Mouse (Mus musculus) kidney, postnatal 4 days (tissue): Measurements from ENCODE around the gene Itga3.
"Not testable (repeated sequence)": the region's sequence is repeated elsewhere in the genome, so short reads cannot be mapped to it uniquely, and the experiment has no call there.

Experiments
- DNase-seq, 2 experiments: peaks; one replicate each; pipeline ENCODE4 v3.0.0; 2021; ENCODE audit warnings: mixed read lengths in 2 of 2

Gene Itga3

GRCm38 (mm10) chr11:95026090-95026542, 50.5 kb downstream of the Itga3 start:
- DNase-seq, result no peak

GRCm38 (mm10) chr11:95025227-95026012, 51.2 kb downstream of the Itga3 start:
- no peak for DNase-seq

- DNase-seq, result peak; percentile 58 to 72
Measured at GRCm38 (mm10) chr11:95024439-95025184, 52.0 kb downstream of the Itga3 start.

DNA sequence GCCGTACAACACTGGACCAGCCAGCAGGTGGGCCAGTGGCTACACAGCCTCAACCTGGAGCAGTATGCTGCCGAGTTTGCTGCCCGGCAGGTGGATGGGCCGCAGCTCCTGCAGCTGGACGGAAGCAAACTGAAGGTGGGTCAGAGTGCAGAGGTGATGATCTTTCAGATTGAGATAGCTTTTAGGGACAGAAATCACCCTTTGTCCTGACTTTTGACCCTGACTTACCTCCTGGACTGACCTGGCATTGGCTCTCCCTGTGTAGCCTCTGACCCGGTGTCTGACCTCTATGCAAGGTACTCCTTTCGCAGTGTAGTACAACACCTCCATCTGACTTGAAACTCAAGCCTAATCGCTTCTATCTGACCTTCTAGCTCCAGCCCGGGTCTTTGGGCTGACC, 53.1 kb downstream of the Itga3 start:
- DNase-seq, result no peak

- no peak for DNase-seq
Measured at GRCm38 (mm10) chr11:95022237-95022992, 54.2 kb downstream of the Itga3 start.

DNA sequence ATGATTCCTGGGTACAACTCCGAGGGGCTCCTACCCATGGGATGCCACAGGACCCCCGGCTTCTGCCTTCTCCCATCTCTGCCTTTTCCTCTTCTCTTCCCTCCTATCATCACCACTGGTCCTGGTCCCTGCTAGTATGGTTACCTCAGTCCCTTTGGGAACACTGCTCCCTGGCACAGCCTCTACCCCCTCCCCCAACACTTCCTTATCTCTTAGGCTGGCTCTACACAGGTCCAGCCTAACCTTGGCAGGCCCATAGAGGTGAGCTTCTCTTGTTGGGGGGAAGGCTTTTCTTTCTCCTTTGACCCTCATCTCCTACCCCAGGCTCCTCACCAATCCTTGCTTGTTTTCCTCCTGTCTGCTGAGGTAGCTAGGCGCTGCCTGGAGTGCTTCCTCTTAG, 61.1 kb downstream of the Itga3 start:
- DNase-seq, result no peak

DNA sequence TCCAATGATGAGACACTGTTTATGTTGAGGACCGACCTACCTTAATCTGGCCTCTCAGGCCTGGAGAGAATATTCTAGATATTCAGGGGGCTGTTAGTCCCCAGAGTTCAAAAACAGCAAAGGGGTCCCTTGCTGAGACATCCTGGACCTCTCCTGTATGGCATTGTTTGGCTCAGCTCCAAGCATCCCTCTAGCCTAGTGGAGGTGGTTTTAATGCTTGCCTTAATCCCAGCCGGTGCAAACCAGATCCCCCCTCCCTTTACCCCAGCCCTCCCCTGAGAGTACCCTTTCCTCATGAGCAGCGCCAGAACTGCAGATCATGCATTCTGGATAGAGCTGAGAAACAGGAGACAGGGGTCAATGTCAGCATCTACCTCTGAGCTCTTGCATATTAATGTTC, 64.1 kb downstream of the Itga3 start:
- DNase-seq, result no peak

GRCm38 (mm10) chr11:95012075-95012474, 64.5 kb downstream of the Itga3 start:
- DNase-seq, result no peak

DNA sequence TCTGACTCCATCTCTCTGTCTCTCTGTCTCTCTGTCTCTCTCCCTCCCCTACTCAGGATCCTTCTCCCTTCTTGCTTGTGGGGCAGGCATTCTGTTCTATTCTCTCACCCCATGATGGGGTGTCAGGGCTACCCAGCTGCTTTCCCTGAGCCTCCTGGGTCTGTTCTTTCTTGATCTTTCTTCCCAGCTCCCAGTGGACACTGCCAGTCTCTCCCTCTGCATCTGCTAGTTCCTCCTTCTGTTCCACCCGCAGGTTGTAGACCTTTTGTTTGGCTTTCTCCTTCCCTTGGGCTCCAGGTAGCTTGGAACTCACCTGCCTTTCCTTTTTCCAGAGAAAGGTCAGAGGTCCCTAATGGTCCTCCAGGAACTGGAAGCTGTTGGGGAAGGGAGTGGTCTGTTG, 65.2 kb downstream of the Itga3 start:
- DNase-seq, result no peak

DNA sequence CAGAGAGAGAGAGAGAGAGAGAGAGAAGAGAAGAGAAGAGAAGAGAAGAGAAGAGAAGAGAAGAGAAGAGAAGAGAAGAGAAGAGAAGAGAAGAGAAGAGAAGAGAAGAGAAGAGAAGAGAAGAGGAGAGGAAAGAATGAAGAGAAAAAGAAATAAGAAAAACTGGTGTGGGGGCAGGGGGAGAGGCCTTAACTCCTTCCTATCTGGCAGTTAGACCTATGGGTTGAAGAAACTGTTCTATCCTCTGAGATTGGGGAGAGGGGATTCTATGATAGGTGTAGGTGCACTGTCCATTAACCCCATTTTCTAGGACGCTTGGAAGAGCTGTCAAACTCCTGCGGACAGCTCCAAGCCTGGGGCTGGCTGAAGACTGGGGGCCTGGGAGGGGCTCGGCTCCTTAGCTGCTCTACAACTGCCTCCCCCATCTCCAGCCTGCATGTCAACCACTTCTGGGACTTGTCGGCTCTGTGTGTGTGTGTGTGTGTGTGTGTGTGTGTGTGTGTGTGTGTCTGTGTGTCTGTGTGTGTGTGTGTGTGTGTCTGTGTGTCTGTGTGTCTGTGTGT, 65.7 kb downstream of the Itga3 start:
- not testable (repeated sequence) for DNase-seq

DNA sequence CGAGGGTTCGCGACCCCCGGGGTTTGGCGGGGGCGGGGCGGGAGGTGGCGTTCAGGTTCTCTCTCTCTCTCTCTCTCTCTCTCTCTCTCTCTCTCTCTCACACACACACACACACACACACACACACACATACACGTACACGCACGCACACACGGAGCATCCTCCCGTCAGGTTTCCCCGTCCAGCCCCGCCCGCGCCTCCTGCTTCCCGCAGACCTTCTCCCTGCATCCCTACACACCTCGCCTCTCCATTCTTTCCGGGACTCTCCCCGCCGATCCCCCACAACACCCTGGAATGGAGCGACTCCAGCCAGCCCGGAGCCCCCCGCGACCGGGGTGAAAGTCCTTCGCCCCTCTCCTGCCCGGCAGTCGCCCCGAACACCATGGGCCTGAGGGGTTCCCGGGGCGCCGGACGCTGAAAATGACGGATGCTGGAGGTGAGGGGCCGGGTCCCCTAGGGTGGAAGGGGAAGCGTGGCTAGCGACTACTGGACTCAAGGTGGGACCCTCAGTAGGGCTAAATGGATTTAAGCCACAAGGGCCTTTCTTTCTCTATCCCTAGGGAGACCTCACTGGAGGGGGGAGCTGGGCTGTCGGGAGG, 66.4 kb downstream of the Itga3 start:
- DNase-seq, result peak; percentile 60 to 69

- DNase-seq, result peak; percentile 84 to 90
Measured at GRCm38 (mm10) chr11:95009629-95010014, 67.0 kb downstream of the Itga3 start, which contains the start of gene Samd14. TSS of gene Samd14 (plus strand) at chr11:95009879.

GRCm38 (mm10) chr11:95008661-95009628, 67.7 kb downstream of the Itga3 start:
- peak; percentile 52 to 66 for DNase-seq

DNA sequence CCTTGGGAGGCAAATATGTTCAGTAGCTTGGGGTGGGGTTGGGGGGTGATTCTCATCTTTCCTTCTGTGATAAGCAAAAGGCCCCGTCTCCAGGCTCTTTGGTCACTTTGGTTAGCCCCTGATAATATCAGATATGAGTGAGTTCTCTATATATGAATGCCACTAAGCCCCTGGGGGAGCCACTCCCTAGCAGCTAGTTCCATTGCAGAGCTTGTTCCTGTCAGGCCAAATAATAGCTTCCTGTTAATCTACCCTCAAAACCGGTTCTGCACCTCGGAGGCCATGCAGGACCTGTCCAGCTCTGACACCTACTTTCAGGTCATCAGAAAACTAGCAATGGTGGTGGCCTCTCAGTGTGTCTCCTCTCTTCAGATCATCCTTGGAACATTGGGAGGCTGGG, 69.2 kb downstream of the Itga3 start:
- DNase-seq, result no peak

GRCm38 (mm10) chr11:95006525-95007219, 69.9 kb downstream of the Itga3 start:
- peak; percentile 91 to 93 for DNase-seq

- DNase-seq, result no peak
Measured at GRCm38 (mm10) chr11:95006038-95006437, 70.6 kb downstream of the Itga3 start.

DNA sequence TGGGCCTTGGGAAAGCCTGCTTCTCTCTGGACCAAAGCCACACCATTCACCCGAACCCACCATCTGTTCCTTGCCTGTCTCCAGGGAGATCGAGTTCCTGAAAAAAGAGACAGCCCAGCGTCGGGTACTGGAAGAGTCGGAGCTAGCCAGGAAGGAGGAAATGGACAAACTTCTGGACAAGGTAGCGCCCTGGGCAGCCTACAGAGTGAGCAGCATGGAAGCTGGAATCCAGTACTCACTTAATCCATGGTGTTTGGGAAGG, 71.7 kb downstream of the Itga3 start:
- no peak for DNase-seq

DNA sequence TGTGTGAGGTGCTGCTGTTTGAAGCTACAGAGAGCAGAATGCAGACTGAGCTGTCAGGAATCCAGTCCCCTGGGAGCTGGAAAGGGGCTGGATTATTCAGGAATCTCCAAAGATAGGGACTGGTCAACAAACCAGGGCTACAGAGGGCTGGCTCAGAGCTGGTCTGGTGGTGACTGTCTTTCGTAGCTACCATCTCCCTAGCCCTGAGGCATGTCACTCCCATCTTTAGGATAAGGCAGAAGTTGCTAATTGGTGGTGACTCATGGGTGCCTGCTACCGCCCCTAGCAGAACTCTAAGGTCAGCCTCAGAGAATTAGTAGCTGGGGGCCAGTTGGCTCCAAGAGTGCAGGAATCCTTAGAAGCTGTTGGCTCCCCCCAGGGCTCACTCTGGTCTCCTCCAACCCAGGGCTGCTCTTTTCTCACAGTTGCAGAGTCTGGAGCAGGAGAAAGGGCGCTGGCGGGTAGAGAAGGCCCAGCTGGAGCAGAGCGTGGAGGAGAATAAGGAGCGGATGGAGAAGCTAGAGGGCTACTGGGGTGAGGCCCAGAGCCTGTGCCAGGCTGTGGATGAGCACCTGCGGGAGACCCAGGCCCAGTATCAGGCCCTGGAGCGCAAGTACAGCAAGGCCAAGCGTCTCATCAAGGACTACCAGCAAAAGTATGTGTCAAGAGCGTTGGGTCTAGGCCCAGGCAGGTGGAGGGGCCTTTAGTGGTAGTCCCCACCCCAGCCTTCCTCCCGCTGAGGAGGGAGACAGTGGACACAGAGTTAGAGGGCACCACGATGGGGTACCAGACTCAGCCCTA, 72.3 kb downstream of the Itga3 start:
- peak in 1 of 2 experiments; percentile 37 for DNase-seq

DNA sequence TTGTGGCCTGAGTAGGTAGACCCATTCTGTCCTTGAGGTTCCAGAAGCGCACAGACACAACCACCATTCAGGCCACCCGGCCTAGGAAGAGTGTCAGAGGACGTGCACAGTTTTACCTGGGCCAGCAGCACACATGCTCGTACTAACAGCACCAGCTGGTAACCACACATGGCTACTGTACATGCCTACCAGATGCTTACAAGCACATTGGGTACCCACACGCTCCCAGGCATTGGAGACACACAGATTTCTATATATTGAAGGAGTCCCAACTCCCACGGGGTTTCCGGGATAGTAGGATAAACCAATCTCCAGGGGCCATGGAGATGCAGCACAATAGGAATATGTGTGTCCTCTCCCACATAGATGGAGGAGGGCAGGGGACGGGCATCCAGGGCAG, 73.9 kb downstream of the Itga3 start:
- DNase-seq, result peak in 1 of 2 experiments; percentile 0
